Mouse (Mus musculus): Measurements from ENCODE around the gene Hnrnpa2b1.

- TF ChIP-seq CTCF (IDR thresholded peaks at IDR 0.05; ENCODE audit: extremely low read depth, insufficient read length, insufficient replicate concordance, low read depth, low read length) (no peak), POLR2A (IDR thresholded peaks at IDR 0.05; ENCODE audit: low read depth, low read length) (no peak)
Observed at GRCm38 (mm10) chr6:51457770-51458387, 11.8 kb downstream of the Hnrnpa2b1 start.

Data from small intestine, adult 2 months (tissue).